Mouse (Mus musculus) brain, embryonic 14.5 days (tissue): ENCODE results near the gene Atp5l. TPM values are rescaled to one million over a fixed set of nuclear protein-coding genes. Genes with fewer than 3 reads are reported as not detected.

Experiments
- DNase-seq: peaks from one replicate; pipeline ENCODE4 v3.0.0-alpha.2; 2011; ENCODE audit warnings: low read depth
- CTCF ChIP-seq: fragments of 200-500 bp; IDR thresholded peaks from 2 replicates; pipeline ENCODE4 v1.5.1; 2012; ENCODE audit warnings: inconsistent platforms, mild to moderate bottlenecking, moderate library complexity, borderline replicate concordance; ENCODE audit not compliant: insufficient read depth, insufficient read length; ENCODE audit errors: extremely low read depth
- POLR2A ChIP-seq: fragments of 200-500 bp; IDR thresholded peaks from 2 replicates; pipeline ENCODE4 v1.6.1; 2012; ENCODE audit warnings: mild to moderate bottlenecking, inconsistent platforms, borderline replicate concordance; ENCODE audit not compliant: poor library complexity, insufficient read depth, insufficient read length, severe bottlenecking; ENCODE audit errors: extremely low read depth
- polyA plus RNA-seq: library from polyadenylated mRNA; depleted of rRNA; stranded (reverse); fragments of >200 nt; gene quantifications from 2 replicates; pipeline ENCODE4 v1.2.3, GENCODE M21; 2012

Atp5l gene
- polyA plus RNA-seq, 1 experiment: 610 TPM

DNA sequence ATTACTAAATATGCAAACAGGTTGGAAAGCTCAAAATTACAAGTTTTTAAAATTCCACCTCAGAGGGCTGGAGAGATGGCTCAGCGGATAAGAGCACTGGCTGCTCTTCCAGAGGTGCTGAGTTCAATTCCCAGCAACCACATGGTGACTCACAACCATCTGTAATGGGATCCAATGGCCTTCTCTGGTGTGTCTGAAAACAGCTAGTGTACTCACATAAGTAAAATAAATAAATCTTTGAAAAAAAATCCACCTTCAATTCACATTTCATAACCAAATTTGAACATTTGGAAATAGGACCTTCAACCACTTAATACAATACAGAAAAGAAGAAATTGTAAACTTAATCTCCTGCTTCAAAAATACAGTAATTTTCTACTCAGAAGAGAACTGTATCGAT lies 936 bp downstream of the Atp5l start:
- TF ChIP-seq POLR2A (no peak), CTCF (no peak)
- no peak for DNase-seq

DNA sequence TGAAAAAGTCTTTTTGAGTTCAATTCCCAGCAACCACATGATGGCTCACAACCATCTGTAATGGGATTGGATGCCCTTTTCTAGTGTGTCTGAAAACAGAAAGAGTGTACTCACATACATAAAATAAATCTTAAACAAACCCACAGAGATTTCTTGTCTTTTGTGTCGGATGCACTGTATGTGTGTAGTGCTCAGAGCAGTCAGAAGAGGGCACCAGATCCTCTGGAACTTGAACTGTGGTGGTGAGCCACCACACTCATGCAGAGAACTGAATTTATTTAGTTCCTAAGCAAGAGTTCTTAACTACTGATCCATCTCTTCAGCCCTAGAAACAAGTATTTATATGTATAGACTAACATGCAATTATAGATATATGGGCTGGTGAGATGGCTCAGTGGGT lies 4.3 kb downstream of the Atp5l start:
- DNase-seq: peak; percentile 51
- TF ChIP-seq POLR2A: no peak
- TF ChIP-seq CTCF: peak; percentile 60; the same call in 1 of the 2 replicates

DNA sequence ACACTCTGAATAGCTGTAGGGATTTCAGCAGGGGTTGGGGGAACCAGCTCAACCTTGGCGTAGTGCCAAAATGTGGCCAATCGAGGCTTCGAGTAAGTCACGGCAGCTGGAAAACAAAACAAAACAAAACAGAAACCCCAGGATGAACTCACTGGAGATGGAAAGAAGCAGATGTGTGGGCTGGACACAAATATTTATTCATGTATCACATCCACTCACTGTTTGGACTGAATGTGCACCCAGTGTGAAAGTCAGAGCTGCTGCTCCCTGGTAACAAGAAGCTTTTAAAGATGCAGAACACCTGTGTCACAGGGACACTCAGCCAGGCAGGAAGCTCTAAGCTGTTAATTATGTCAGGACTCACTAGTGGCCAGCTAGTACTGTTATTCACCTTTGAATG lies 5.8 kb downstream of the Atp5l start:
- DNase-seq: peak; percentile 35
- TF ChIP-seq POLR2A: no peak
- TF ChIP-seq CTCF: no peak

- no peak for TF ChIP-seq CTCF
- no peak for DNase-seq
These were observed 9.2 kb downstream of the Atp5l start for GRCm38 (mm10) chr9:44911365-44911764.

DNA sequence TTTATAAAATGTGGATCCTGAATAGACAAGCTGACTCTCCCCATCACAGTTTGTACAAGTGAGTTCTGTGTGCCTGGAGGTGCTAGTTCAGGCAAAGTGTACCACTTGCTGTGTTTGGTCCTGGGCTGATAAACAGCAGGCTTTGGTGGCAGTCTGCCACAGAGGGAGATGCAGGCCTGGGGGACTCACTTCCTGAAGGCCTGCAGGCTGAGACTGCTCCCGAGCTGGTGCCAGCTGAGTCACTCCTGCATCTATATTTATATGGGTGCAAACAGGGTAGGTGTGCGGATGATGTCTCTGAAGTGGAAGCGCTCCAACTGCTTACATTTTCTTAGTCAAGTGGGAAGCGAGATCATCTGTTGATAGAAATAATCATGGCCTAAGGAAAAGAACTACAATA lies 14.9 kb downstream of the Atp5l start:
- TF ChIP-seq CTCF (no peak), POLR2A (no peak)

DNA sequence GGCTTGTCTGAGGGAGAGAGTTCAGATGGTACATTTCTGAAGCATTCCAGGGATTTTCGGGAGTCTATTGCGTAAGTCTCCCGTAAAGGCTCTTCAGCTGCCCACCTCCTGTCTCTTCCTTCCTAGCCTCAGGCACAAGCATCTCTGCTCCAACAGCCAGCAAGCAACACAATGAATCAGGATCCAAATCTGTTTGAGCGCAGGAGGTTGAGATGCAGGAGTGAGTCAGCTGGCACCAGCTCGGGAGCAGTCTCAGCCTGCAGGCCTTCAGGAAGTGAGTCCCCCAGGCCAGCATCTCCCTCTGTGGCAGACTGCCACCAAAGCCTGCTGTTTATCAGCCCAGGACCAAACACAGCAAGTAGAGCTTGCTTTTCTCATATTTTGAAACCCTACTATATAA lies 15.6 kb downstream of the Atp5l start:
- peak; percentile 28 for DNase-seq
- TF ChIP-seq CTCF (no peak), POLR2A (no peak)

More for the DNA sequence above, 14.9 kb downstream of the Atp5l start:
- DNase-seq: no peak

DNA sequence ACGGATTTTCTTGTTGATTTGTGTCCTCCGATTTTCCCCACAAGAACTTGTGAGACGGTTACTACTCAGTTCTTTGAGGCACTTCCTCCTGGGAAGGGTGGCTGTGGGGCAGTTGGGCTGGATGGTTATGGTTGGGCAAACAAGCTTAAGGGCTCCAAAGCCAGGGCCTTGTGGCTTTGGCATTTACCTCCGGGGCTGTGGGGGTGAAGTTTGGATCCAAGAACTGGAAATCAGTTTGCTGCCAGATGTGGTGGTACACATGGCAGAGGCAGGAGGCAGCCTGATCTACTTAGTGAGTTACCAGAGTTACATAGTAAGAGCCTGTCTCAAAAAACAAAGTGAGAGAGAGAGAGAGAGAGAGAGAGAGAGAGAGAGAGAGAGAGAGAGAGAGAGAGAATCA lies 16.7 kb downstream of the Atp5l start:
- no peak for DNase-seq
- TF ChIP-seq POLR2A (no peak), CTCF (no peak)

- TF ChIP-seq POLR2A: no peak
- peak; percentile 32; the same call in 1 of the 2 replicates for TF ChIP-seq CTCF
- DNase-seq: no peak
These were observed 20.1 kb downstream of the Atp5l start for GRCm38 (mm10) chr9:44900402-44900801.

GRCm38 (mm10) chr9:44899716-44900115 lies 20.8 kb downstream of the Atp5l start:
- no peak for TF ChIP-seq POLR2A
- no peak for TF ChIP-seq CTCF

DNA sequence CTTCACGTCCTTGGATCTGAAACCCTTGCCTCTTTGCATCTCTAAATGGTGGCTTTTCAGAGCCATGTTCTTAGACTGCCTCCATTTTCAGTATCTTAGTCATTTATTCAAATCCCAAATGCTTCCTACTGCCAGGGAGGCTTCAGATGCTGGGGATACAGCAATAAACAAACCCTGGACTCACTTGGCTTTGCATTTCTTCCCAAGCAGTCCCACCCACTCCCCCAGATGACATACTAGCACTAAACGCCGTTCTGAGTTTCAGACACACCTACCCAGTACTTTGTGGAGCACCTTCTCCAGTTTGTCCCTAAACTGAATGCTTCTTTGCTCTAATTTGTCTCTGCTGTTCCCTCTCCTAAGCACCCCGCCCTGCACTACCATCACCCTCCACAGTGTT lies 23.5 kb downstream of the Atp5l start:
- no peak for DNase-seq

More at GRCm38 (mm10) chr9:44899716-44900115, 20.8 kb downstream of the Atp5l start:
- no peak for DNase-seq

DNA sequence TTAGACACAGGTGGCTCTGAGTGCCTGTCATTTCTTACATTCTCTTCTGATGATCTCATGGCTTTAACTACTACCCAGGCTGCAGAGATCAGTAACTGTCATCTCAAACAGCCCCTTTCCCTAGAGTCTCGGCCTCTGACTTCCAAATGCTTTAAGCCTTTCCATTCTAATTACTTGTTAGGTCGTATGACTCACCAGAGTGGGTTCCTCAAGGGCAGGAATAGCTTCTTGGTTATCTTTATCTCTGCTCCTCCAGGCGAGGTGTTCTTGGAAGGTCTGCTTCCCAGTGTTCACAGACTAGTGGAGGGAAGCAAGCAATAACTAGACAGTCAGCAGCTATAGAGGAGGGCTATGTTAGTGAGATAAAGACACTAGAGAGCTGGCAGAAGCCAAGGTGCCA lies 27.9 kb downstream of the Atp5l start:
- DNase-seq: no peak
- TF ChIP-seq CTCF: no peak
- no peak for TF ChIP-seq POLR2A

More for the DNA sequence above, 23.5 kb downstream of the Atp5l start:
- TF ChIP-seq POLR2A (no peak), CTCF (no peak)

GRCm38 (mm10) chr9:44891210-44891609 lies 29.3 kb downstream of the Atp5l start:
- no peak for DNase-seq
- TF ChIP-seq POLR2A (no peak), CTCF (no peak)

DNA sequence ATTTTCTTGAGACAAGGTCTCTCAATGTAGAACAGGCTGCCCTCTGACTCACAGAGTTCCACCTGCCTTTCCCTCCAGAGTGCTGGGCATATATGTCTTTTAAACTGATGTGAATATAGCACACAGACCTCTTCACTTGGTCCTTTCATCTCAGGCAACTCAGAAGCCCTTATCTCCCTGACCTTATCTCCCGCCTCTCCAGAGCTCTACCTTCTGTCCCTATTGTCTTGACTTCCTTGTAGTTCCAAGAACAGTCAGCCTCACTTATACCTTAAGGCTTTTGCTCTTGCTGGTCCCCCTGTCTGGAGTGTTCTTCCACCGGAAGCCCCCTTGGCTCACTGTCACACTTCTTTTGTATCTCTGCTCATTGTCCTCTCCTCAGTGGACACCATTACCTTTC lies 30.4 kb downstream of the Atp5l start:
- TF ChIP-seq POLR2A: no peak
- no peak for TF ChIP-seq CTCF
- no peak for DNase-seq

GRCm38 (mm10) chr9:44888114-44888624 lies 32.4 kb downstream of the Atp5l start:
- no peak for DNase-seq
- TF ChIP-seq CTCF (no peak), POLR2A (no peak)
